Mouse (Mus musculus): ENCODE measurements around the gene Bckdha. TPM values are rescaled to one million over a fixed set of nuclear protein-coding genes. Genes with fewer than 3 reads are reported as not detected.

Bckdha gene
- polyA plus RNA-seq, 1 experiment, result 16.4 TPM

DNA sequence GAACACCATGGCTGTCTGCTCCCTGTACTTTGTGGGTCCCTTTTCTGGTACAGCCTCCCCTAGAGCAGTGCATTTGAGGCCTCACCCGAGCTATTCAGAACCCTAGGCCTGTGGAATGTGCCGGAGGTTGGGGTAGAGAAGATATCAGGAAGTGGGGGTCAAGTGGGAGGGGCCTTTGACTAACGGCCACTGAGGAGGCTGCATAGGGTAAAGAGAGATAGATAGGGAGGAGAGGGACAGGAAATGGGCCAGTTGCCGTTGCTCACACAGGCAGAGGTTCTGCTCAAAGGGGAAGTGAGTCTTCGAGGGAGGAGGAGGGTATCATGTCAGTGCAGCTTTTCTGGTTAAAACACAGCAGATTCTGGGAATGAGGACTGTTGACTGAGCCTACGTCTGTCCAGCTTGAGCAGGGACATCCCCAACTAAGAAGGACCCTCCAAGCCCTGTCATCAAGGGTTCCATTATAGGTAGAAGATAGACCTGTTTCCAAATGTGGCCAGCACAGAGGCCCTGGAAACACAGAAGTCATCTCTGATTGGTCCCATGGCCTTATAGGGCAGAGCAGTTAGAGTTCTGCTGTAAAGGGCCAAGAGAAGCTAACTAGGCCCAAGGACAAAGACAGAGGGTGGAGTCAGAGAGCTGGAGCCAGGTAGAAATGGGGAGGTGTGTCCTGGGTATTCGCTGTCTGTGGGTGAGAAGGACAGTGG lies 24.8 kb upstream of the Bckdha start:
- TF ChIP-seq CTCF (IDR thresholded peaks at IDR 0.05; ENCODE audit: borderline replicate concordance, insufficient read depth, low read length) (no peak), POLR2A (IDR thresholded peaks at IDR 0.05; ENCODE audit: low read depth, low read length) (no peak)
- no peak overlapping the region for H3K4me3 ChIP-seq (ENCODE audit: insufficient read depth, low read length)
- H3K27ac ChIP-seq (ENCODE audit: insufficient read depth, low read length), result no peak overlapping the region
- H3K4me1 ChIP-seq (ENCODE audit: control insufficient read depth, insufficient read depth, low read length), result no peaks in the 10 kb centered on the region

DNA sequence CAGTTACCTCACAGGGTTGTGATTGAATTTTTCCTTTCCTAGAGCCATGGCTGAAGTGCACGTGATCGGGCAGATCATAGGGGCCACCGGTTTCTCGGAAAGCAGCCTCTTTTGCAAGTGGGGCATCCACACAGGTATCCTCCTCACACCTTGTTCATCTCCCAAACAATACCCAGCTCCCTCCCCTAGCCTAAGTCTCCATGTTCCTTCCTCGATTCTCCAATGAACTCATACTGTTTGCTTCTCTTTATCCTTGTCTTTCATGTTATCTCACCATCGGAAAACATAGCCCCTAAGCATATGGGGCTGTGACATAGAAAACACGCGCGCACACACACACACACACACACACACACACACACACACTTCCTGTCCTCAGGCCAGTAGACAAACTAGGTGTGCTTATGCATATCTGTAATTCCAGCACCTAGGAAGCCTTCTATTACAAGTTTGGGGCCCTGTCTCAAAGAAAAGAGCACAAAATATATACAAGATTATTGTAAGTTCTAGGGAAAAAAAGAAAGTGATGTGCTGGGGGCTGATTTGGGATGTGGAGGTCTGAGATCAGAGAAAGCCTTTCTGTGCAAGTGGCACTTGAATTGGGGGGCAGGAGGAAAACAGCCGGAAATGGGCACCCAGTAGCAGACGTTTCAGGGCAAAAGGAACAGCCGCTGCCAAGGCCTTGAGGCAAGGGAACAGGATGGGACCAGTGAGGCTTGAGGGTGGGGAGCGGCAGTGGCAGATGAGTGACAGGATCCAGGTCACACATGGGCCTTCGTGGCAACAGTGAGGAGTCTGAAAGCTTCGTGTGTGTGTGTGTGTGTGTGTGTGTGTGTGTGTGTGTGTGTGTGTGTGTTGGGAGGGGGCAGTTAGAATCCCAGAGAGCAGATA lies 22.8 kb upstream of the Bckdha start:
- no peak overlapping the region for H3K27ac ChIP-seq (ENCODE audit: insufficient read depth, low read length)
- no peaks in the 10 kb centered on the region for H3K4me1 ChIP-seq (ENCODE audit: control insufficient read depth, insufficient read depth, low read length)
- H3K4me3 ChIP-seq (ENCODE audit: insufficient read depth, low read length), result no peak overlapping the region
- TF ChIP-seq CTCF (IDR thresholded peaks at IDR 0.05; ENCODE audit: borderline replicate concordance, insufficient read depth, low read length), result no peak
- TF ChIP-seq POLR2A (IDR thresholded peaks at IDR 0.05; ENCODE audit: low read depth, low read length), result no peak

DNA sequence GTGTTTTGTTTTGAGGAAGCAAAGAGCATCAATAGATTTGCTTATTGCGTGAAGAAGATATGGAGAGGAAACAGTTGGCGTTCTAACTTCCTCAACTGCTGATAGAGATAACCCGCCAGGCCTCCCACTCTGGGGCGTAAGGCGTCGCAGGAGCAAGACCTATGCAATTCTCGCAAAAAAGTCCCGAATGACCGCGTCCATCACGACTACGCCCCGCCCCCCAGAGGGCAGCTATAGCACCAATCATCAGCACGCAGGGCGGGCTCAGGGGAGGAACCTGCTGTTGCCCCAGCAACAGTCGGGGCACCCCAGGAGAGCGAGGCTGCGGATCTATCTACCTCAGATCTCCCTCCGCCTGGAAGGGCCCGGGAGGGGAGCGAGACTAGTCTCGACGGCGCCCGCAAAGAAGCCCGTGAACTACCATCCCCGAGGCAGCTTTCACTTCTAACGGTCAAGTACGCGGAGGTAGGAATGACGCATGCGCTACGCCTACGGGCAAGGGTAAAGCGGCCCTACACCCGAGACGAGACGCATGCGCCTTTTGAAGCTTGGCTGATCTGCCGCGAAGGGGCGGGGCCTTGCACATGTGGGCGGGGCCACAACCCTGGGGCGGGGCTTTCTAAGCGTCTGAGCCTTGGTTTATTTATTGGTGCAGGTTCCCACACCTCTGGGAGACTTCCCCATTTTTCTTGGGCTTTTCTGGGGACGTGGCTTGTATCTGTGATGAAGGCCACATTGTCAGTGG lies 21.9 kb upstream of the Bckdha start, which contains the start of gene B9d2:
Gene B9d2 (plus strand): TSS at position 267 of the 745 bp plus-strand sequence.
- Histone ChIP-seq H3K27ac (ENCODE audit: insufficient read depth, low read length) (peak within 1 kb of the TSS; percentile 92), H3K4me1 (ENCODE audit: control insufficient read depth, insufficient read depth, low read length) (no peaks in the 10 kb centered on the region), H3K4me3 (ENCODE audit: insufficient read depth, low read length) (peak within 1 kb of the TSS; percentile 60)
- TF ChIP-seq CTCF (IDR thresholded peaks at IDR 0.05; ENCODE audit: borderline replicate concordance, insufficient read depth, low read length) (no peak), POLR2A (IDR thresholded peaks at IDR 0.05; ENCODE audit: low read depth, low read length) (peak; percentile 72)

DNA sequence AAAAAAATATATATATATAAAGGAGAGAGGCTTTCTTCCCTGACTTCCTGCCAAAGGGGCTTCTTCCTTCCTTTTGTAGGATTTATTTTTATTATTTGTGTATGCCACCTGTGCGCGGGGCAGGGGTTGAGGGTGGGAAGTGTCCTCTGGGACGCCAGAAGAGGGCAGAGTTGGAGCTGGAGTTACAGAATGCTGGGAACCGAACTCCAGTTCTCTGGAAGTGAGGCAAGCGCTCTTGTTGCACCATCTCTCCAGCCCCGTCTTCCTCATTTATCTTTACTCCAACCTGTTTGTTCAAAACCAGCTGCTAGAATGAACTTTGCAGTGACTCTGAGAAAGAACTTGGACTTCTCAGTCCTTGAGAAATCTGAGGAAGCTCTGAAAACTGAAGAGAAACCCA lies 21.2 kb upstream of the Bckdha start:
- TF ChIP-seq POLR2A (IDR thresholded peaks at IDR 0.05; ENCODE audit: low read depth, low read length), result no peak
- no peak for TF ChIP-seq CTCF (IDR thresholded peaks at IDR 0.05; ENCODE audit: borderline replicate concordance, insufficient read depth, low read length)
- Histone ChIP-seq H3K4me3 (ENCODE audit: insufficient read depth, low read length) (0 out of 2 replicates have a peak overlapping the region, but pooled peaks have one; percentile 60), H3K27ac (ENCODE audit: insufficient read depth, low read length) (peak overlapping the region; percentile 51), H3K4me1 (ENCODE audit: control insufficient read depth, insufficient read depth, low read length) (no peaks in the 10 kb centered on the region)

DNA sequence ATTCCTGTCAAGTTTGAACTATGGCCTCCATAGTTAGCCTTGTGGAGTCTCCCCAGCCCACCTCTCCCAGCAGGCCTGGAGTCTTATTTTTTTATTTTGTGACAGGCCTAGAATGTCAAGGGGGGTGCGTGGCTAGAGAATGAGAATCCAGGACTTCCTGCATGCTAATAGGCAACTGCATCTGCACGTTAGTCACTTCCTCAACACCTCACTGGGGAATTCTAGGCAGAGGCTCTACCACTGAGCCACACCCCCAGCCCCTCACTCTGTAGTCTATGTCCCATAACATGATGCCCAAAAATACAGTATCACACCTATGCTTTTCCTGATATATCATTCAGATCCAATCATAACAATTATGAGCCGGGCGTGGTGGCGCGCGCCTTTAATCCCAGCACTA lies 18.2 kb upstream of the Bckdha start:
- H3K27ac ChIP-seq (ENCODE audit: insufficient read depth, low read length), result no peak overlapping the region
- H3K4me1 ChIP-seq (ENCODE audit: control insufficient read depth, insufficient read depth, low read length), result no peaks in the 10 kb centered on the region
- H3K4me3 ChIP-seq (ENCODE audit: insufficient read depth, low read length), result no peak overlapping the region
- TF ChIP-seq POLR2A (IDR thresholded peaks at IDR 0.05; ENCODE audit: low read depth, low read length), result no peak
- TF ChIP-seq CTCF (IDR thresholded peaks at IDR 0.05; ENCODE audit: borderline replicate concordance, insufficient read depth, low read length), result no peak

DNA sequence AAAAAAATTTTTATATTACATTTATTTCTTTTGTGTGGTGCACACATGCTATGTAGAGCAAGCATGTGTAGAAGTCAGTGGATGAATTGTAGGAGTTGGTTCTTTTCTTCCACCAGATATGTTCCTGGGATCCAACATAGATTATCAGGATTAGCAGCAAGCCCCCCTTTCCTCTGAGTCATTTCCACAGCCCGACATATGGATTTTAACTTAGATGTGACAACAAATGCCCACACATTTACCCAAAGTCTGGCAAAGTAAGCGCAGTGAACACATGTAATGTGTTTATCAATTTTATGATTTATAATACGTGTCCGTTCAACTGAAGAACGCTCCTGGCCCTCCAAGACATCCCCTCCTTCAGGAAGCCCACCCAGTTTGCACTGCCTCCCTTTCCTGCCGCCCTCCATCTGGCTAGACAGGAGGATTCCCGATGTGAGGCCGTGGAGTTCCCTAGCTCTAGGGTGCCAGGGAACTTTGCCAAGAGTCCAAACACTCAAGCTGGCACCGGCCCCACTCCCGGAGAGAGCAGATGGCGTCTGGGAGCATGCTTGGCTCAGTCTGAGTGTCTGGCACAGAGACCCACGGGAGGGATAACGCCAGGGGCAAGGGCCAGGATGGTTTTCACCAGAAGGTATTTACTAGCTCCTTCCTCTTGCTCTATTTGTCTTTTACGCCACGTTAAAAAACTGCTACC lies 17.5 kb upstream of the Bckdha start:
- TF ChIP-seq POLR2A (IDR thresholded peaks at IDR 0.05; ENCODE audit: low read depth, low read length) (no peak), CTCF (IDR thresholded peaks at IDR 0.05; ENCODE audit: borderline replicate concordance, insufficient read depth, low read length) (no peak)
- no peak overlapping the region for H3K27ac ChIP-seq (ENCODE audit: insufficient read depth, low read length)

DNA sequence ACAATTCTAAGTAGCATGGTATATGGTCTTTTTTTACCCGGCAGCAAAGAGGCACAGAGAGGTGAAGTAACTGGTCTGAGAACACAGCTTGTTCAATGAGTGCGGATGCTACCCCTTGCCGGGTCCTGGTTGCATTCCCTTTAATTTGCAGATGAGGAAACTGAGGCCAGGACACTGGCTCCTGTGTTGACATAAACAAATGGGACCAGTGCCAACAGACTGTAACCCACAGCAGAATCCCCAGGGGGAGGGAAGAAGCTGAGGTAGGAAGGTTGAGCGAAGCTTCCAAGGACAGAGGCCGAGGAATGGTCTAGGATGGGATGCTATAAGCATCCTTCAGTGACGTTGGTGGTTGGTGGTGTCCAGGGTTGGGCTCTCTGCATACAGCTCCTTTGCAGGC lies 16.6 kb upstream of the Bckdha start:
- no peak for TF ChIP-seq POLR2A (IDR thresholded peaks at IDR 0.05; ENCODE audit: low read depth, low read length)
- no peak for TF ChIP-seq CTCF (IDR thresholded peaks at IDR 0.05; ENCODE audit: borderline replicate concordance, insufficient read depth, low read length)
- Histone ChIP-seq H3K27ac (ENCODE audit: insufficient read depth, low read length) (no peak overlapping the region), H3K4me3 (ENCODE audit: insufficient read depth, low read length) (no peak overlapping the region), H3K4me1 (ENCODE audit: control insufficient read depth, insufficient read depth, low read length) (no peaks in the 10 kb centered on the region)

More for the DNA sequence above, 17.5 kb upstream of the Bckdha start:
- Histone ChIP-seq H3K4me1 (ENCODE audit: control insufficient read depth, insufficient read depth, low read length) (no peaks in the 10 kb centered on the region), H3K4me3 (ENCODE audit: insufficient read depth, low read length) (no peak overlapping the region)

DNA sequence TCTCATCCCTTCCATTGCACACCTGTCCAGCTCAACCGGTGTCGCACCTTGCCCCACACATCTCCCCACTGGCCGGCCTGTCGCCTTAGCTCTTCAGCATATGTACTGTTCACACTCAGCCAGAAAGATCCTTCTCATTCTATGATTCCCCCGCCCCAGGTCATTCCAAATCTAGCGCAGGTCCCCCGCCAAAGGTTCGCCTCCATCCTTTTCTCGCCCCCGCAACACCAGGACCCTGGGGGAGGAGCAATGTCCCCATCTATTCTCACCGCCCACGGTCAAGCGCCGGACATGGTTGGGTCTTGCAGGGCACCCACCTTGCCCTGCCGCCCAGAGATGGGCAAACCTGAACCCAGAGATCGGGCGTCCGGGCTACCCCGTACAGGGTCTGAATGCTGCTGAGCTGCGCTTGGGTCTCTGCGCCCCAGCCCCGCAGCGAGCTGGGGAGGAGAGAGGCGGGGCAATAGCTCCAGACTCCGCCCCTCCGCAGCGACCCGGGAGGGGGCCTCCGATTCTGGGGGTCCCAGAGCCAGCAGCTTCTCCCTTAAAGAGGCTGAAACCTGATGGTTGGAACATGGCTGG lies 16.0 kb upstream of the Bckdha start, which contains the start of gene Tmem91:
Gene Tmem91 (minus strand): TSS at position 448 of the 582 bp plus-strand sequence.
- Histone ChIP-seq H3K4me3 (ENCODE audit: insufficient read depth, low read length) (peak within 1 kb of the TSS; percentile 21; the same call in 1 of the 2 replicates), H3K4me1 (ENCODE audit: control insufficient read depth, insufficient read depth, low read length) (no peaks in the 10 kb centered on the region), H3K27ac (ENCODE audit: insufficient read depth, low read length) (no peak within 1 kb of the TSS)
- no peak for TF ChIP-seq POLR2A (IDR thresholded peaks at IDR 0.05; ENCODE audit: low read depth, low read length)
- no peak for TF ChIP-seq CTCF (IDR thresholded peaks at IDR 0.05; ENCODE audit: borderline replicate concordance, insufficient read depth, low read length)
